Mouse (Mus musculus) midbrain, embryonic 15.5 days (tissue): ENCODE results near the gene Mea1. TPM values are rescaled to one million over a fixed set of nuclear protein-coding genes. Genes with fewer than 3 reads are reported as not detected.
A peak's percentile ranks its signal among the peaks of the same experiment; 100 is the strongest.

Experiments
- ATAC-seq: fragments of 200-750 bp; cut with Nextera tagmentation; replicated peaks from 2 replicates; pipeline ENCODE4 v1.8.0; 2017; ENCODE audit warnings: moderate TSS enrichment
- H3K27ac ChIP-seq: fragments of 300-500 bp; sonication (generic); 2 replicates; pipeline ENCODE4 v1.5.1; 2015; ENCODE audit warnings: mild to moderate bottlenecking, inconsistent platforms
- H3K27me3 ChIP-seq: fragments of 300-500 bp; sonication (generic); replicated peaks from 2 replicates; pipeline ENCODE4 v1.6.1; 2015; ENCODE audit warnings: inconsistent platforms
- H3K36me3 ChIP-seq: fragments of 300-500 bp; sonication (generic); replicated peaks from 2 replicates; pipeline ENCODE4 v1.6.1; 2015; ENCODE audit warnings: inconsistent platforms
- H3K4me1 ChIP-seq: fragments of 300-500 bp; sonication (generic); 2 replicates; pipeline ENCODE4 v1.6.1; 2015; ENCODE audit warnings: inconsistent platforms
- H3K4me2 ChIP-seq: fragments of 300-500 bp; sonication (generic); 2 replicates; pipeline ENCODE4 v1.6.1; 2015; ENCODE audit warnings: inconsistent platforms, mild to moderate bottlenecking, moderate library complexity
- H3K4me3 ChIP-seq: fragments of 300-500 bp; sonication (generic); 2 replicates; pipeline ENCODE4 v1.5.1; 2015; ENCODE audit warnings: mild to moderate bottlenecking, inconsistent platforms
- H3K9ac ChIP-seq: fragments of 300-500 bp; sonication (generic); 2 replicates; pipeline ENCODE4 v1.6.1; 2015; ENCODE audit warnings: mild to moderate bottlenecking, inconsistent platforms
- H3K9me3 ChIP-seq: fragments of 300-500 bp; sonication (generic); 2 replicates; pipeline ENCODE4 v1.6.1; 2016; ENCODE audit warnings: inconsistent platforms
- WGBS: fragments of 180-500 bp; shearing (Covaris S2); methylation state at CpG from one replicate; pipeline ENCODE4 v1.1.7; 2015; ENCODE audit warnings: mixed read lengths; 5-methylcytosine and 5-hydroxymethylcytosine counted together
- polyA plus RNA-seq: library from polyadenylated mRNA; unstranded; fragments of >200 nt; fragmentation: Nextera tagmentation; extraction: Ambion mirVana; gene quantifications from 2 replicates; pipeline ENCODE4 v1.2.1, GENCODE M21; 2015

Mea1 gene
- polyA plus RNA-seq, 1 experiment from 2014 or later, result 277 TPM

DNA sequence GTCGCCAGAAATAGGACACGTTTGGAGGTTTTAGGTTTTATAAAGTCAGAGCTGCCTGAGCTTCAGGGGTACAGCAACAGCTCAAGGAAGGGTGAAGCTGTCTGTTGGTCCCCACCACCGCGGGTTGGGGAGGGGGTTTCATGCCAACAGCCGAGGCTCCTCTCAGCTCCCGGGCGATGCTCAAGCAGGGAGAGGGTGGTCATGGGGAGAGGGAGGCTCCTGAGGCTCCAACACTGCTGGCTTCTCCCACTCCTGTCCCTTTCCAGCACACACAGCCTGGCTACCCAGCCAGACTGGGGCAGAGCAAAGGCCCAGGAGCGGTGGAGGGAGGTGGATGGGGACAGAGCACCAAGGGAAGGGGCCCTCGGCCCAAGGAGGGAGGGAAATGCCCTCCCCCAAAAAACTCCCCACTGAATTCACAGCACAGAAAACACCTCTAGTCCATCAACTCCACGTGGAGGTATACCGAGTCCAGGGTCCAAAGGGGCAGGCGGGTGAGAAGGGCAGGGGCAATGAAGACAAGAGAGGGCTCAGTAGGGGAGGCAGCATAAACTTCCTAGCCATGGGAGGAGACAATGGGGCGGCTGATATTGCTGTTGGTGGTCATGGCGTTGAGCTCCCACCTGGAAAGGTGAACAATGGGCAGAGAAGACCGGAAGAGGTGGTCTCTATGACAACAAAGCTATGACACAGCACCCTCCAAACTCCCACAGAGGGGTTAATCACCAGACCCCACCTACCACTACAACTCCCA, 3.9 kb upstream of the Mea1 start:
- 18% methylated on average over 15 of the region's 15 CpGs for WGBS
- Histone ChIP-seq H3K27me3 (no peaks in the 10 kb centered on the region), H3K27ac (peak overlapping the region; percentile 65), H3K9ac (peak overlapping the region; percentile 5), H3K9me3 (no peaks in the 10 kb centered on the region), H3K4me2 (peak overlapping the region; percentile 78), H3K4me1 (peaks cover 32% of the 10 kb centered on the region), H3K36me3 (peaks cover 27% of the 10 kb centered on the region), H3K4me3 (peak overlapping the region; percentile 71)
- ATAC-seq, result peak; percentile 48

DNA sequence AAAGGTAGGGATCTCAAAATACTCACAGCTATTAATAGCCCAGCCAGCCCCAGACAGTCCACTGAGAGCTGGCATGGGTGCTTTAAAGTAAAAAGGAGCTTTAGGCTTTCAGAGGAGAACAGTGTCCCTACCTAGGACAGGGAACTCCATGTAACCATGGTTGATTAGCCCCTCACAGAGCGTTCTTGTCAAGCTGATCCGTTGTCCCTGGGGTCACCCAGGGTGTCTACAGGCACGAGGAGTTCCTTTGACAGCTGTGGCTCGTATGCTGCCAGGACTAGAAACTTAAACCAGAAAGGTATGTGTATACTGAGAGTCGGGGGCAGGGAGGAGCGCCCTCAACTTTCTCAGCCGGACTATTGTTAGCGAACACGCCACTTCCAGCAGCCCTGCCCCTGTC, 318 bp downstream of the Mea1 start:
- no peaks in the 10 kb centered on the region for H3K9me3 ChIP-seq
- no peak overlapping the region for H3K27ac ChIP-seq
- no peak for ATAC-seq
- peak overlapping the region; percentile 81 for H3K4me2 ChIP-seq
- H3K4me1 ChIP-seq, result peaks cover 36% of the 10 kb centered on the region
- whole genome bisulfite sequencing, result 73% methylated on average over 9 of the region's 9 CpGs
- peak overlapping the region; percentile 71; the same call in 1 of the 2 replicates for H3K9ac ChIP-seq
- no peaks in the 10 kb centered on the region for H3K27me3 ChIP-seq
- peaks cover 30% of the 10 kb centered on the region for H3K36me3 ChIP-seq
- H3K4me3 ChIP-seq, result no peak overlapping the region

DNA sequence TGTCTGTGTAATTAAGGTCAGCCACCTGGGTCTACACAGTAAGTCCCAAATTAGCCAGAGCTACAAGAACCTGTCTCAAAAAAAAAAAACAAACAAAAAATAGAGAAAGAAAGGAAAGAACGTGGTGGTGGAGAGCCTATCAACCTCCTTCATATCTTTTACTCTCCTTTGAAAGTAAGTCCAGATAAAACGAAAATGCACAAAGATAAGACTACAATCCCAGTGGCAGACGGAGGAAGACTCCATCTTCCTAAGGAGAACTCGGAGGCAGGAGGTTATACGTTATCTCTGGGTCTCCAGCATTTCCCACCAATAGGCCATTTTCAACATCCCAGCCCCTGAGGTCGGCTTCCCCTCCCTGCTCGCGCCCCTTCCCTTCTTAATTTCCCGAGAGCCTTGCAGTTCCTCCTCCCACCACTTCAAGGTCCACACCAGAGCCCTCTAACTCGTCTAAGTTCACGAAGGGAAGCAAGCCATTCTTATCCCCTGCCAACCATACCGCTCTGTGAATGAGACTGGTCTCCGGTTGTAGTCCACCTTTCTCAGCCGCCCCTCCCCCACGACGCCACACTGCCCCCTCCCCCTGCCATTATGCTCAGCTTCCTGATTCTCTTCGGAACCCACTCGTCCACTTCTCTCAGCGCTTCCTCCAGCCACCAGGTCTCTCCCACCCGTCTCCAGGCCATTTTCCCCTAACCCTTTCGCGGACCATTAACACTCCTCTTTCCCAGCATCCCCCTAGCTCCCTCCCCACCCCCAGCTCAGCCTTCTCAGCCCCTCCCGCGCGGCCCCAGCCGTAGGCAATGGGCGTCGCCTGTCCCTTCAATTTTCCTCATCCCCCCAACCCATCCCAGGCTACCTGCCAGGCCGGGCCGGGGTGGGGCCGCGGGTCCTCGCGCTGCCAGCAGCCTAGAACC, 1.5 kb downstream of the Mea1 start:
- whole genome bisulfite sequencing, result under 1% methylated on average over 34 of the region's 34 CpGs

DNA sequence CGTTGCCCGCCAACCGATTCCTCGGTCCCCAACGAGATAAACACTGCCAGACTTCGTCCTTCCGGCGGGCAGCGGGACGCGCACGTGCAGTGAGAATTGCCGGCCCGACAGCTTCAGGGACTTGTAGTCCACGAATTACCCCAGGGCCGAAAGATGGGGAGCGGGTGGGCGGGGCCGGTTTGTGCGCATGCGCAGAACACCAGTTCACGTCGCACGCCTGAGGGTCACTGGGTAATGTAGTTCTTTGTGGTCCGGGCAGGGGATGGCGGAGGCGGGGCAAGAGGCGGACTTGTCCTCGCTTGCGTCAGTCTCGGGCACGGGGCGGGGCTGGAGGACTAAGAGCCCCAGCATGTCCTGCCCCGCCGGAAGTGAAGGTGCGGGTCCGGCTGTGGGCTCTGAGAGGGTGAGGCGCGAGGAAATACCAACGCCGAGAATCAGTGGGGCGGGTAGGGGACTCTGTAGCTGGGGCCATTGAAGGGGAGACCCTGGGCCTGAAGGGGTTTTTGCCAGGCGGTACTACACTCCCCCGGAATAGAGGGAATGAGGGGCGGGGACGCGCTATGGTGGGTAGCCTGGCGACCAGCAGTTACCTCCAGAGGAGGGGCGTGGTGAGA, 2.3 kb downstream of the Mea1 start, which contains the start of gene Klhdc3:
Klhdc3 (minus strand) TSS at position 155 of the 614 bp plus-strand sequence.
- Histone ChIP-seq H3K36me3 (peaks cover 44% of the 10 kb centered on the region), H3K27ac (peak within 1 kb of the TSS; percentile 90)
- WGBS, result under 1% methylated on average over 48 of the region's 49 CpGs

More for the DNA sequence above, 1.5 kb downstream of the Mea1 start:
- Histone ChIP-seq H3K27ac (peak overlapping the region; percentile 90), H3K4me1 (peaks cover 29% of the 10 kb centered on the region), H3K4me3 (peak overlapping the region; percentile 86), H3K27me3 (no peaks in the 10 kb centered on the region), H3K9ac (peak overlapping the region; percentile 71), H3K9me3 (no peaks in the 10 kb centered on the region), H3K4me2 (peak overlapping the region; percentile 81), H3K36me3 (peaks cover 41% of the 10 kb centered on the region)
- peak; percentile 25 for ATAC-seq

DNA sequence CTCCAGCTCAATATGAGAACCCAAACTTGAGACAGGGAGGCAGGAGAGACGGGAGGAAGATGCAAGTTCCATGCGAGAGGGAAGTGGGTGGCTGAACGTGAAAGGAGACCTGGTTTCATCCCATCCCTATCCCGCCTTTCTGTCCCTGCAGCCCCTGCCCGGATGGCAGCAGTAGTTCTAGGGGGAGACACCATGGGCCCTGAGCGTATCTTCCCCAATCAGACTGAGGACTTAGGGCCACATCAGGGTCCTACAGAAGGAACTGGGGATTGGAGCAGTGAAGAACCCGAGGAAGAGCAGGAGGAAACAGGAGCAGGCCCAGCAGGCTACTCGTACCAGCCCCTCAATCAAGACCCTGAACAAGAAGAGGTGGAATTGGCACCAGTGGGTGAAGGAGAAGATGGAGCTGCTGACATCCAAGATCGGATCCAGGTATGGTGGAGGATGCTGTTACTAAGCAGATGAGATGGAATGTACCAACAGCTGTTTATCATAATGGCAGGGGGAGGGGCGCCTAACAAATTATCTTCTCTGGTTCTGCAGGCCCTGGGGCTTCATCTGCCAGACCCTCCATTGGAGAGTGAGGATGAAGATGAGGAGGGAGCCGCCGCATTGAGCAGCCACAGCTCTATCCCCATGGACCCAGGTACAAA, 3.0 kb downstream of the Mea1 start:
- H3K27me3 ChIP-seq, result no peaks in the 10 kb centered on the region
- H3K4me3 ChIP-seq, result peak overlapping the region; percentile 86
- H3K36me3 ChIP-seq, result peaks cover 42% of the 10 kb centered on the region
- H3K9me3 ChIP-seq, result no peaks in the 10 kb centered on the region
- peak overlapping the region; percentile 81 for H3K4me2 ChIP-seq
- ATAC-seq, result peak; percentile 7
- WGBS, result 26% methylated on average over 12 of the region's 12 CpGs
- H3K27ac ChIP-seq, result peak overlapping the region; percentile 90
- H3K4me1 ChIP-seq, result peaks cover 29% of the 10 kb centered on the region
- peak overlapping the region; percentile 49 for H3K9ac ChIP-seq

More for the DNA sequence above, 2.3 kb downstream of the Mea1 start, which contains the start of gene Klhdc3:
- Histone ChIP-seq H3K4me3 (peak within 1 kb of the TSS; percentile 86), H3K27me3 (no peaks in the 10 kb centered on the region), H3K9me3 (no peaks in the 10 kb centered on the region), H3K4me2 (peak within 1 kb of the TSS; percentile 81), H3K4me1 (peaks cover 29% of the 10 kb centered on the region), H3K9ac (peak within 1 kb of the TSS; percentile 71)
- peak; percentile 97 for ATAC-seq

DNA sequence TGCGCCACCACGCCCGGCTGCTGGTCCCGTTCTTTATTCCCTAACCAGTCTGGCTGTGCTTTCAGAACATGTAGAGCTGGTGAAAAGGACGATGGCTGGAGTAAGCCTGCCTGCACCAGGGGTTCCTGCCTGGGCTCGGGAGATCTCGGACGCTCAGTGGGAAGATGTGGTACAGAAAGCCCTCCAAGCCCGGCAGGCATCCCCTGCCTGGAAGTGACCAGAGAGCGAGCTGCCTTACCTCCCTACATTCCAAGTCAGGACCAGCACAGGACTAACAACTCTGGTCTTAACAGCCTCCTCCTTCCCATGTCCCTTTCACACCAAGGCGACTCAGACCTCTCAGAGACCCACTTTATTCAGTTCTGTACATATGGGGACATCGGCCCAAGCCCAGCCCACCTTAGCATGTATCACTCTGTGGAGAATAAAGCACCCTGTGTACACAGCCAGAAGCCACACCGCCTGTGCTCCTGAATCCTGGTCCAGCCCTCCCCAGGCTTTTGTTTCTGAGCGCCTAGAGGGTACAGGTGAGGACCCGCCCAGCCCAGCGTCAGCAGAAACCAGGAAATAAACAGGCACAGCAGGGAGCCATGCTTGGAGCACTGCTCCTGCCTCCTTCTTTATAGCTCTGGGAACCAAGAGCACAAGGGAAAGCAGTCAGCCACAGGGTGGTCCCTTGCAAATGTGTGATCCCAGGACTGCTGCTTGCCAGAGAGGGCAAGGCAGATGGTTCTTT, 4.2 kb downstream of the Mea1 start:
- Histone ChIP-seq H3K4me3 (no peak overlapping the region), H3K27ac (no peak overlapping the region), H3K36me3 (peaks cover 37% of the 10 kb centered on the region), H3K27me3 (no peaks in the 10 kb centered on the region), H3K4me1 (peaks cover 29% of the 10 kb centered on the region), H3K4me2 (no peak overlapping the region), H3K9me3 (no peaks in the 10 kb centered on the region), H3K9ac (no peak overlapping the region)
- no peak for ATAC-seq
- WGBS, result 84% methylated on average over 16 of the region's 16 CpGs

DNA sequence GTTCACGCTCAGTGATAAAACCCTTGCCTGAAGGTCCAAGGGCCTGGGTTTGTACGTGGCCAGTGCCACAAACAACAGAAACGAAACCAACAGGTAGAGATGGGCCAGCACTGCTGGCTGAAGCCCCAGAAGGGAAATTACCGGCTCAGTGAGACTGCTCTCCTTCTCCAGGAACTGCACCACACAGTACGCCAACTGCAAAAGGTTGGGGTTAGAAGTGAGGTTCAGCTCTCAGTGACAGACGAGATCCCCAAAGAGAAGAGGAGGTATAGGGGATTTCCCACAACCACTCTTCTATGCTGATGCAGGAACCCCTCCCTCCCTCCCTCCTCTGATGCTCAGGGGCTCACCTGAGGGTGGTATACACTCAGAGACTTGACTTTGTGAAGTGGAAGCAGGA, 7.3 kb downstream of the Mea1 start:
- no peak overlapping the region for H3K4me3 ChIP-seq
- no peaks in the 10 kb centered on the region for H3K9me3 ChIP-seq
- no peak overlapping the region for H3K4me2 ChIP-seq
- H3K4me1 ChIP-seq, result peaks cover 9% of the 10 kb centered on the region
- no peak overlapping the region for H3K9ac ChIP-seq
- H3K27me3 ChIP-seq, result no peaks in the 10 kb centered on the region
- H3K36me3 ChIP-seq, result peaks cover 37% of the 10 kb centered on the region
- ATAC-seq, result no peak
- no peak overlapping the region for H3K27ac ChIP-seq
- 92% methylated on average over 6 of the region's 6 CpGs for WGBS

DNA sequence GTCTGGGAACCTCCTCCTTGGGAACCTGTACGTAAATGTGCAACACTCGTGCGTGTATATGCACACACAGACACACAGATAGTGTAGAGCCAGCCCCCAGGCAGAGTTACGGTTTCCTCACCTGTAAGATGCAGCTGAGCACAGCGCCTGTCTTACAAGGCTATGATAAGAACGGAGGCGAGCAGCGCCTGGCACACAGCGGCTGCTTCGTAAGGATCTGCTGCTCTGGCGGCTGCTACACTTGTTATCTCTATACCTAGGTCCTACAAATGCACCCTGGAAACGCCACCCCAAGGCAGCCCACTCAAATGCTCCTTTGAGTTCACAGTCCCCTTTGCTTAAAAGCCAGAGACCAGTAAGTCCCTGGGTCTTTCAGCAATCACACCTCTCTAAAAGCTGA, 12.1 kb downstream of the Mea1 start:
- H3K4me1 ChIP-seq, result no peaks in the 10 kb centered on the region
- no peak overlapping the region for H3K27ac ChIP-seq
- no peak overlapping the region for H3K4me3 ChIP-seq
- H3K36me3 ChIP-seq, result peaks cover 12% of the 10 kb centered on the region; the same call in 1 of the 2 replicates
- no peak overlapping the region for H3K4me2 ChIP-seq
- WGBS, result 96% methylated on average over 12 of the region's 12 CpGs
- no peaks in the 10 kb centered on the region for H3K9me3 ChIP-seq
- no peak for ATAC-seq
- no peaks in the 10 kb centered on the region for H3K27me3 ChIP-seq
- no peak overlapping the region for H3K9ac ChIP-seq

DNA sequence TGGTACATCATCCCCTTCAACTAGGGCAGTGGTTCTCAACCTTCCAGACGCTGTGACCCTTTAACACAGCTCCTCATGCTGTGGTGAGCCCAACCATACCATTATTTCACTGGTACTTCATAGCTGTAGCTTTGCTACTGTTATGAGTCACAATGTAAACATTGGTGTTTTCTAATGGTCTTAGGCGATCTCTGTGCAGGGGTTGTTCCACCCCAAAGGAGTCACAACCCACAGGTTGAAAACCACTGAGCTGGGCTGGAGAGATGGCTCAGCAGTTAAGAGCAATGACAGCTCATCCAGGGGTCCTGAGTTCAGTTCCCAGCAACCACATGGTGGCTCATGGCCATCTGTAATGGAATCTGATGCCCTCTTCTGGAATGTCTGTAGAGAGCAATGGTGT, 12.8 kb downstream of the Mea1 start:
- Histone ChIP-seq H3K27ac (no peak overlapping the region), H3K36me3 (peaks cover 5% of the 10 kb centered on the region; the same call in 1 of the 2 replicates), H3K9me3 (no peaks in the 10 kb centered on the region), H3K27me3 (no peaks in the 10 kb centered on the region), H3K4me3 (no peak overlapping the region), H3K4me2 (no peak overlapping the region), H3K9ac (no peak overlapping the region), H3K4me1 (no peaks in the 10 kb centered on the region)
- no peak for ATAC-seq
- WGBS, result 99% methylated on average over 2 of the region's 2 CpGs

DNA sequence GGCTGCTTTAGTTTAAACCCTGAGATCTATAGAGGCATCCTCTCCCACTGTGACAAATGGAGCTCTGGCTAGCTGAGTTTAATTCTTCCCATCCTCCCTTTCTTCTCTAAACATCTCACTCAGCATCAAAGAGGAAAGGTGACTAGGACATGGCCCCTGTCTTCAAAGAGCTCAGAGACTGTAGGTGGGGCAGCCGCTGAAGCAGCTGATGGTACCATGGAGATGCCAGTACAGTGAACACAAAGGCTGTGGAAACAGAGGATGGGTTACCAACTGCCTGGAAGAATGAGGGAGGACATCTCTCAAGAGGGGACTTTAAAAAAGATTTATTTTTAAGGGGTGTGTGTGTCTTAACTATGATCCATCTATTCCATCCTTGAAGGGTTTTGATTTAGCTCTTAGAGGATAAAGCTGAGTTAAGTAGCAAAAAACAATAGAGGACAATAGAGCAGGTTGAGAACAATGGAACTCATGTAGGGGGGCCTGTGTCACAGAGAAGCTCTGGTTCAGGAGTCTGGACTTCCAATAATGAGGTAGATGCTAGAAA, 16.0 kb downstream of the Mea1 start:
- peaks cover 2% of the 10 kb centered on the region; the same call in 1 of the 2 replicates for H3K36me3 ChIP-seq
- whole genome bisulfite sequencing, result 53% methylated on average over 1 of the region's 1 CpGs
- no peak overlapping the region for H3K9ac ChIP-seq
- H3K27me3 ChIP-seq, result no peaks in the 10 kb centered on the region
- H3K27ac ChIP-seq, result no peak overlapping the region
- H3K4me1 ChIP-seq, result no peaks in the 10 kb centered on the region
- H3K4me2 ChIP-seq, result no peak overlapping the region
- no peaks in the 10 kb centered on the region for H3K9me3 ChIP-seq
- peak; percentile 62; the same call in 1 of the 2 replicates for ATAC-seq
- no peak overlapping the region for H3K4me3 ChIP-seq

DNA sequence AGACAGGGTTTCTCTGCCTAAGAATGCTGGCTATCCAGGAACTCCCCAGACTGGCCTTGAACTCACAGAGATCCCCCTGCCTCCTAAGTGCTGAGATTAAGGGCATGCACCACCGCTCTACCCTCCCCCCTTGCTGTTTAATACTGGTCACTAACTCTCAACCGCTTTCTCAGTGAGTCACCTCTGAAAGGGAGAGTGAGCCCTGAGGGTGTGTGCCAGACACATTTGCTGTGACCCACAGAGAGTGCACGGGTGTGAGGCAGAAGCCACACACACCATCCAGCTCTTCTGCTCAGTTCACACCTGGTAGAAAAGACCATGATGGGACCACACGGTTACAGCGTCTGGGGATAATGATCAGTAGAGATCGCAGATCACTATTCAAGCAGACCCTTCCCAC, 19.9 kb downstream of the Mea1 start:
- H3K27ac ChIP-seq, result no peak overlapping the region
- peaks cover 5% of the 10 kb centered on the region; the same call in 1 of the 2 replicates for H3K36me3 ChIP-seq
- H3K27me3 ChIP-seq, result no peaks in the 10 kb centered on the region
- no peaks in the 10 kb centered on the region for H3K9me3 ChIP-seq
- no peak for ATAC-seq
- no peak overlapping the region for H3K9ac ChIP-seq
- no peak overlapping the region for H3K4me3 ChIP-seq
- WGBS, result 93% methylated on average over 6 of the region's 6 CpGs
- peaks cover 26% of the 10 kb centered on the region for H3K4me1 ChIP-seq
- no peak overlapping the region for H3K4me2 ChIP-seq
